Mouse (Mus musculus) G1E (cell line): ENCODE data around the gene Gm49388. TPM values are rescaled to one million over a fixed set of nuclear protein-coding genes. Genes with fewer than 3 reads are reported as not detected.

Experiments
- ATAC-seq: 2 replicates; pipeline ENCODE4 v1.8.0; 2016; ENCODE audit warnings: mild to moderate bottlenecking; ENCODE audit not compliant: insufficient number of reproducible peaks, poor library complexity, low FRiP score, severe bottlenecking; ENCODE audit errors: extremely low read depth
- DNase-seq: peaks from one replicate; pipeline ENCODE4 v3.0.0; 2012; ENCODE audit warnings: low spot score
- H3K27me3 ChIP-seq: 2 replicates; pipeline ENCODE4 v1.6.1; 2012; ENCODE audit warnings: mild to moderate bottlenecking, low read length, inconsistent platforms; ENCODE audit not compliant: insufficient read depth
- H3K36me3 ChIP-seq: replicated peaks from 2 replicates; pipeline ENCODE3; 2012; ENCODE audit warnings: mild to moderate bottlenecking, inconsistent platforms
- H3K4me1 ChIP-seq: 2 replicates; pipeline ENCODE4 v1.6.1; 2012; ENCODE audit warnings: low read depth, low read length, inconsistent platforms, mixed read lengths; ENCODE audit not compliant: insufficient read depth
- H3K4me3 ChIP-seq: 2 replicates; pipeline ENCODE4 v1.5.1; 2012; ENCODE audit warnings: low read depth, mild to moderate bottlenecking, inconsistent platforms, low read length, moderate library complexity, mixed read lengths
- H3K9me3 ChIP-seq: replicated peaks from 2 replicates; pipeline ENCODE4 v1.6.1; 2012; ENCODE audit warnings: inconsistent platforms
- CTCF ChIP-seq: IDR thresholded peaks from 2 replicates; pipeline ENCODE4 v1.5.1; 2012; ENCODE audit warnings: low read depth, low read length, inconsistent platforms, mixed read lengths
- GATA1 ChIP-seq: IDR thresholded peaks from 2 replicates; pipeline ENCODE4 v1.6.1; 2012; ENCODE audit warnings: borderline replicate concordance, low read length, inconsistent platforms, mixed read lengths
- GATA2 ChIP-seq: IDR thresholded peaks from 2 replicates; pipeline ENCODE4 v1.6.1; 2012; ENCODE audit warnings: low read depth, low read length, inconsistent platforms, borderline replicate concordance
- POLR2AphosphoS5 ChIP-seq: IDR thresholded peaks from 2 replicates; pipeline ENCODE4 v1.6.1; 2012; ENCODE audit warnings: low read depth, low read length, inconsistent platforms; ENCODE audit not compliant: insufficient replicate concordance
- TAL1 ChIP-seq: conservative IDR thresholded peaks from 2 replicates; pipeline ENCODE4 v1.6.1; 2012; ENCODE audit warnings: low read depth, low read length, inconsistent platforms, mixed read lengths
- polyA plus RNA-seq: library from polyadenylated mRNA; stranded (reverse); fragments of >175 nt; gene quantifications from 2 replicates; pipeline ENCODE4 v1.2.3, GENCODE M21; 2012
- total RNA-seq, 2 experiments: library from RNA; stranded (forward) in 1 of 2; stranded (reverse) in 1 of 2; fragments of 200-1000 nt in 1 of 2; fragments of >200 nt in 1 of 2; fragmentation: Nextera tagmentation in 1 of 2; gene quantifications; 2 replicates each; pipeline ENCODE4 v1.2.3; 2014 to 2017

Gm49388 gene
- total and polyA plus RNA-seq, 3 experiments: 1.1 to 4.7 TPM; not detected in 1

- TF ChIP-seq POLR2AphosphoS5: no peak
These were observed 37.7 kb upstream of the Gm49388 start for GRCm38 (mm10) chr7:127747559-127748234.

GRCm38 (mm10) chr7:127748235-127748560 lies 37.2 kb upstream of the Gm49388 start:
- Histone ChIP-seq H3K9me3 (no peaks in the 10 kb centered on the region), H3K36me3 (peaks cover 56% of the 10 kb centered on the region), H3K27me3 (no peaks in the 10 kb centered on the region), H3K4me3 (no peak overlapping the region), H3K4me1 (peaks cover 39% of the 10 kb centered on the region)
- TF ChIP-seq GATA1: no peak
- no peak for TF ChIP-seq TAL1
- TF ChIP-seq GATA2: no peak
- no peak for TF ChIP-seq CTCF
- DNase-seq: no peak
- ATAC-seq: no peak

More at GRCm38 (mm10) chr7:127747559-127748234, 37.7 kb upstream of the Gm49388 start:
- no peak for ATAC-seq
- no peaks in the 10 kb centered on the region for H3K9me3 ChIP-seq
- peaks cover 34% of the 10 kb centered on the region for H3K4me1 ChIP-seq
- H3K27me3 ChIP-seq: no peaks in the 10 kb centered on the region
- no peak for DNase-seq
- H3K36me3 ChIP-seq: peaks cover 51% of the 10 kb centered on the region
- no peak overlapping the region; the same call in 1 of the 2 replicates for H3K4me3 ChIP-seq

- Histone ChIP-seq H3K4me1 (peaks cover 25% of the 10 kb centered on the region), H3K36me3 (peaks cover 75% of the 10 kb centered on the region), H3K9me3 (no peaks in the 10 kb centered on the region), H3K27me3 (no peaks in the 10 kb centered on the region), H3K4me3 (no peak overlapping the region)
- ATAC-seq (no peak), DNase-seq (no peak)
- no peak for TF ChIP-seq POLR2AphosphoS5
- no peak for TF ChIP-seq CTCF
These were observed 35.0 kb upstream of the Gm49388 start for GRCm38 (mm10) chr7:127750131-127751127.

- no peak for ATAC-seq
- Histone ChIP-seq H3K4me1 (peaks cover 18% of the 10 kb centered on the region), H3K27me3 (no peaks in the 10 kb centered on the region), H3K4me3 (no peak overlapping the region), H3K36me3 (peaks cover 87% of the 10 kb centered on the region), H3K9me3 (no peaks in the 10 kb centered on the region)
- no peak for TF ChIP-seq GATA1
- TF ChIP-seq TAL1: no peak
- TF ChIP-seq POLR2AphosphoS5: no peak
- no peak for TF ChIP-seq GATA2
- no peak for TF ChIP-seq CTCF
- no peak for DNase-seq
These were observed 33.8 kb upstream of the Gm49388 start for GRCm38 (mm10) chr7:127751619-127752018.

GRCm38 (mm10) chr7:127752069-127752468 lies 33.3 kb upstream of the Gm49388 start:
- H3K4me3 ChIP-seq: no peak overlapping the region
- peaks cover 14% of the 10 kb centered on the region for H3K4me1 ChIP-seq
- H3K36me3 ChIP-seq: peaks cover 92% of the 10 kb centered on the region
- H3K27me3 ChIP-seq: no peaks in the 10 kb centered on the region
- DNase-seq (no peak), ATAC-seq (no peak)
- no peaks in the 10 kb centered on the region for H3K9me3 ChIP-seq
- TF ChIP-seq POLR2AphosphoS5: no peak
- no peak for TF ChIP-seq TAL1
- TF ChIP-seq CTCF: no peak
- no peak for TF ChIP-seq GATA2

- H3K4me3 ChIP-seq: no peak overlapping the region
- no peaks in the 10 kb centered on the region for H3K27me3 ChIP-seq
- H3K9me3 ChIP-seq: no peaks in the 10 kb centered on the region
- H3K36me3 ChIP-seq: peaks cover 96% of the 10 kb centered on the region
- peaks cover 6% of the 10 kb centered on the region for H3K4me1 ChIP-seq
- no peak for DNase-seq
- TF ChIP-seq GATA1: no peak
- TF ChIP-seq TAL1: no peak
- no peak for TF ChIP-seq POLR2AphosphoS5
- TF ChIP-seq GATA2: no peak
- TF ChIP-seq CTCF: no peak
- ATAC-seq: no peak
These were observed 32.2 kb upstream of the Gm49388 start for GRCm38 (mm10) chr7:127753158-127753557.
